Mouse (Mus musculus) frontal cortex, postnatal 10 days (tissue): ENCODE measurements at regions not wholly inside any gene's neighbourhood (a gene's known extent, or its start where the extent isn't known, plus 50 kb on each side); places are given as distances from the start of the nearest gene placed in this dataset.

Source experiments
- DNase-seq, 2 experiments: peaks; one replicate each; pipeline ENCODE4 v3.0.0; 2022; ENCODE audit warnings: low spot score in 2 of 2, mixed read lengths in 1 of 2

GRCm38 (mm10) chr16:51457166-51457565 is 573.9 kb upstream of the Cblb start:
- no peak for DNase-seq

DNA sequence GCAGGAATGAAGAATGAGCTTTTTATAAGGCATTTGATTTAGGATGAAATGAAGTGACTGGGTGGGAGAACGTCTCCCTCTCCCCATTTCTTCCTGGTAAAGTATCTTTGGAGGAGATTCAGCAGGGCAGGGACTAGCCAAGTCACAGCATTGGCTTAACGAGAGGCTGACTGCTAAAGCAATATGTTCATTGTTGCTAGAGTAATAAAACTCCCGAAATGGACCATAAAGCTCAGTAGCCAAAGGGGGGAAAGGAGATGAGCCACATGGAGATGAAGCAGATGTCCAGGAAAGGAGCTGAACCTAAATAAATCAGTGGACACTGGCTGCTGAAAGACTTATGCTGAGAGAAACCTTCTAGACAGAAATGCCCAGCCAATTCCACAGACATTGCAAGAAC is 555.3 kb upstream of the Cblb start:
- DNase-seq: no peak

DNA sequence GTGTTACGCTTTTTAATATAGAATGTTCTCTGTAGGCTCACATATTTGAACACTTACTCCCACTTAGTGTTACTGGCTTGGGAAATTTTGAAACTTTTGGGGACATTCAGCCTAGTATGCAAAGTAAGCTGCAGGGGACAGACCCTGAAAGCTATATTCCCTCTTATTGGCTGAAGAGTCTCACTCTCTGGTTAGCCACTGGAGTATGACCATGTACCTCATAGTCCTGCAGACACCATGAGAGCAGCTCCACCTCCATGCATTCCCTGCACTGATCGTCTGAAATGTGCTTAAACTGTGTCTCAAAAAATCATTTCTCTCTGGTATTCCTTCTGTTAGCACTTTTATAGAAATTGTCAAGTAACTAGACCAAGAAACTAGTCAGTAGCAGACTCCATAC is 534.9 kb upstream of the Cblb start:
- DNase-seq: no peak

DNA sequence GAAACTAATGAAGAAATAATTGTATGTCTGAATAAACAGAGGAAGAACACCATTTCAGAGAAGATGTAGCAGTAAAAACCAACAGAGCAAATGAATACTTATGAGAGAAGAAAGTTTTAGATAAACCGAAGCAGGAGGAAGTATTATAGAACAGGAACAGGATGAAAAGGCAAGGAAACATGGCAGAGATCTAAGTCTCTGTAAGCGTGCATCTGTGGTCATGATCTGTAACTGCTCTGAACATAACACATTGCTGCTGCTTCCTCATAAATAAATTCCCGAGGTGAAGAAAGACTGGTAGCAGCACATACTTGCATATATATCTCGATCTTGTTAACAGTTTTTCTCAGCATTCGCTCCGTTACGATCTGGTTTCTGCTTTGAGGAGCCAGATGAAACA is 533.2 kb upstream of the Cblb start:
- DNase-seq: no peak

GRCm38 (mm10) chr16:51517079-51517478 is 513.9 kb upstream of the Cblb start:
- no peak for DNase-seq

DNA sequence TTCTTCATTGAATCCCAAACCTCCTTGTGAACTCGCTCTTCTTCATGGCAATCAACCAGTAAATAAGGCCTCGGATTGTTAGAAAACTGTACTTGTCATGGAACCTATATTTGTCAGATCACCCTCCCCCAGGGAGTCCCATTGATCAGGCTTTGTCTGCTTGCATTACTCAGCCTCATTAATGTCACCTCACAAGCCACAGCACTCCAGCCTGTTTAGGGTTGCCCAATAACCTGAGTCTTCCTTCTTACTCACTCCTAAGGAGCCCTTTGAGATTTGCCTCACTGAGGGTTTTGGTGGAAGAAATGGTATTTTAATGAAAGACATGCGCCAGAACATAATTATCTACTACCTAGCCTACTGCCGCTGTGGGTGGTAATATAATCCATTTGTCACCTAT is 510.3 kb upstream of the Cblb start:
- DNase-seq: no peak

GRCm38 (mm10) chr16:51521317-51522092 is 509.5 kb upstream of the Cblb start:
- DNase-seq: no peak

GRCm38 (mm10) chr16:51524023-51524422 is 507.0 kb upstream of the Cblb start:
- DNase-seq: no peak

- no peak for DNase-seq
Observed at GRCm38 (mm10) chr16:51532496-51532895, 498.5 kb upstream of the Cblb start.

DNA sequence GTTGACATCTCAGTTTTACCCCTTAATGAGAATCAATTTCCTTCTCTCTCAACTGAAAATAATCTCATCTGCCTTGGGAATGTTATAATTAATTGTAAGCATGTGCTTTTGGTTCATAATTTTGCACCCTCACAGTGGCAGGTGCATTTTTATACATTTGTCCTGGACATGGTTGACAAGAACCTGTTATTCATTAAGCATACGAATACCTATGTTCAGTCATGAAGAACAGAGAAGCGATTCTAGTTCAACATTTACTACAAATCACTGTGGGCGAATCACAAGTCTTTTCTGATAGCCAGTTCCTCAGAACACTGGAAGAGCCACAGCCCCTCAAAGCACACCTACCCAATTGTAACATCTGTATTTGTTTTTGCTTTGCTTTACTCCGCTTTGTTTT is 487.3 kb upstream of the Cblb start:
- no peak for DNase-seq

DNA sequence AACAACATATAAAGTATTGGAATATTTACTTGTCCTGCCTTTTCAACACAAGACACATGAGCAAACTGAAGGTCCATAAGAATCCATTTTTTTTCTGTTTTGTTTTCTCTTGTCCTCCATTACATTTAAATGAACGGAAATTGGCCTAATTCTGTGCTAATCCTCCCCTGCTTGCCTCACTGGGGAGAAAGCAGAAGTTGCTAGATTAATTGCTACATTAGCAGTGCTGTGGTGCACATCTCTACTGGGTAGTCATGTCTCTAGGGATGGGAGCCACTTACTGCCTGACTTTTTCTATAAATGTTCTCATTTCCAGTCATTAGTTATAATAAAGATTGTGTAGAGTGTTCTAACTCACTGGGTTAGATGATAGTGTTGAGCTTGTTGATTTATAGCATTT is 484.0 kb upstream of the Cblb start:
- DNase-seq: no peak

DNA sequence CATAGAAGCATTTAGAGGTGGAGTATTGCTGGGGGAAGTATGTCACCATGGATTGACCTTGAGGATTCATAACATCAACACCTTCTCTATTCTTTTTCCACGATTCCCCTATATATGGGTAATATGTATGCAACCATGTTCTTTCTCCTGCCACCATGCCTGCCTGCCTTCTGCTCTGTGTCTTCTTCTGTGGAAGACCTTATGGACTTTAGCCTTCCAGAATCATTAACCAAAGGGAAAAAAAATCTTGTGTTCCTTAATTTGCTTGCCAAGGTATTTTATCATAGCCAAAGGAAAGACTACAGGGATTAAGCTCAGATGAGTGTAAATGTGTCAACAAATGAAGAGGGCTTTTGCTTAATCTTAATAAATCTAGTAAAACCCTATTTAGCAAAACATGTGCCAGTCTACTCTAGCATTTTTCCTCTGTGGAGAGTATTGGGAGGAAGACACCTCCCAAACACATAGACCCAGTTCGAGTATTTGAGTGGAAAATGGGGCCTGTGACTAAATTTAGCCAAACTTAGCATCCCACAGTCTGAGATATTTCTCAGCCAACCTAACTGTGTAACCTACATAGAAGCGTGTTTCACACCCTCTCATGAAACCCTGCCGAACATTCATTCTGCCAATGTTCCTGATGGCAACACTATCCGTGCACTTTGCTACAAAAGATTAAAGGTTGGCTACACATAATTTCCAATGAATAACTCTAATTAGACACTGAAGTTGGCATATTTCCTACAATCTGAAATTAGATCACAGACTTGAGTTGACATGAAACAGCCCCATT is 468.0 kb upstream of the Cblb start:
- no peak for DNase-seq

DNA sequence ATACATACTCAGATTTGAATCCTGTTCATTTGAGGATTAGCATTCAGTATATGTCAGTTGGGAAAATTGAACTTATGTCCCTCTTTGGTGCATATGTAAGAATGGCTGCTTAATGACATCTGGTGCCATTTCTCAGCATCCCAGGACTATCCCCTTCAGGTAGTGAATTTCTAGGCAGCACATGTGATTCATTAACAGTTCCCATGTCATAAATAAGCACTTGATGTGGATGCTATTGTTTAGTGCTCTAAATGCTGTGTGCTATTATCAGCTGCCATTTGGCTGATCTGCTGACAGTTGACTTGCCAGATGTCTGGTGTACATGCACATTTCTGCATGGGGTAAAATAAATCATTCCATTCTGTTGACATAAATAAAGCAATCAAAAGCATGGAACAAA is 467.0 kb upstream of the Cblb start:
- no peak for DNase-seq

GRCm38 (mm10) chr16:51577915-51578593 is 453.0 kb upstream of the Cblb start:
- DNase-seq: no peak

- no peak for DNase-seq
Observed at GRCm38 (mm10) chr16:51580525-51580924, 450.5 kb upstream of the Cblb start.

- DNase-seq: no peak
Observed at GRCm38 (mm10) chr16:51589924-51590397, 441.1 kb upstream of the Cblb start.

DNA sequence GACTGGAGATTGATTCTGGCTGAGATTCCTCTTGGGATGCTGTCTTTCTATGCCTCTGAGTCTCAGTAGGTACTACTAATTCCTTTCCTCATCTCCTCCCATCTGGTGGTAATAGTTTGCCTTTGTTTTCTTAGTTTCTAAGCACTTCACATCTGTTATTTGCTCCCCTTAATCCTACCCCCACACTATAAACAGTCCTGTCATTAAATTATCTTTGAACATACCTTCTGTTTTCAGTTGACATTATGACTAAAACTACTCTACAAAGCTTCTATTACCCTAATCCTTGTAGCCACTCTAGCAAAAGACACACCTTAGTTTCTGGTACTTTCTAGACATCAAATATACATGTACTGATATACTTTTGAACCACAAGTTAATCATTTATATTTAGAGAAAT is 413.4 kb upstream of the Cblb start:
- DNase-seq: no peak

DNA sequence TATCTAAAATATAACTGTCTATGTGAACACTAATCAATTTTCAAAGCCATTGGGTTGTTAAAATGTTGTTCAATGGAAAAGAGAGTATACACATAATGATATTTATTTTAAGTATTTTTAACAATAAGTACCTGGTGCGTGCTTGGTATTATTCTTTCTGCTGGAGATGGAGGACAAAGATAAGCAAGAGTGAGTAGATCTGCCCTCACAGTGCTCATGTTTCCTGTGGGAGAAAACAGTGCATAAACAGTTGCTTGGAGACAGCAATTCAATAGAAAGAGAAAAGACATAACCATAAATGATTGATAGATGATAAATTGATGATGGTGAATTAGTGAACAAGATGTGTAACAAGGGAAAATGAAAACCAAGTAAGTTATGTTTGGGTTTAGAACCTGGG is 384.4 kb upstream of the Cblb start:
- no peak for DNase-seq

DNA sequence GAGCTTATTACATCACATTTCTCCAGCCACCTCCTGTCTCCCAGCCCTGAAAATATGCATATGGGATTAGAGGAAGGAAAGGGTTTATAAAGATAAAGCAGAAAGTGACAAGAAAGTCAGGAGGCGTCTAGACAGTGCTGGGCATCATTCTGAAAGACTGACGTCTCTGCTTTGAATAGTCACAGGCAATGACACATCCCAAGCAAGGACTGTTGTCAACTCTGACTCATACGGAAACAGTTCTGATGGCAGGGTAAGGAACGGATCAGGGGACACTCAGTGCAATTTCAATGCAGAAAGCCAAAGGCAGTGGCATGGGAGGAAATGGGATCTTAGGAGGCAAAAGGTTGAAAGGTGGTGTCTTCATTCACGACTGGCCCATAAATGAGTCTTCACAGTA is 380.9 kb upstream of the Cblb start:
- DNase-seq: no peak

DNA sequence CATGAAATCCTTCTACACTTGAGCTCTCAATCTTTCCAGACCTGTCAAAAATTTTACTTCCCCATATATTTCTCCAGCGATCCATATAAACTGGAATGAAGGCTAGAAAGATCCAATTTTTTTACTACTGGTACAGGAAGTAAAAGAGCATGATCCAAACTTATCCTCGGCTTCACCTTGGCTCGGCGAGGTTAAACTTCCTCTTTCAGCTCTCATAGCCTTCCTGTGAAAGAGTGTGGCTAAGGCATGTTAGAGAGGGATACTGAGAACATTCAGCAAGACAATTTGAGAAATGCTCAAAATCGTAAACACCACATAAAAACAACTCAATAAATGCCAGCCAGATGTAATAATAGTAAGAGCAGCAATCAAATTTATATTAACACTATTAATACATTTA is 380.3 kb upstream of the Cblb start:
- DNase-seq: no peak

GRCm38 (mm10) chr16:51661693-51662092 is 369.3 kb upstream of the Cblb start:
- no peak for DNase-seq

GRCm38 (mm10) chr16:51664325-51664724 is 366.7 kb upstream of the Cblb start:
- DNase-seq: no peak

DNA sequence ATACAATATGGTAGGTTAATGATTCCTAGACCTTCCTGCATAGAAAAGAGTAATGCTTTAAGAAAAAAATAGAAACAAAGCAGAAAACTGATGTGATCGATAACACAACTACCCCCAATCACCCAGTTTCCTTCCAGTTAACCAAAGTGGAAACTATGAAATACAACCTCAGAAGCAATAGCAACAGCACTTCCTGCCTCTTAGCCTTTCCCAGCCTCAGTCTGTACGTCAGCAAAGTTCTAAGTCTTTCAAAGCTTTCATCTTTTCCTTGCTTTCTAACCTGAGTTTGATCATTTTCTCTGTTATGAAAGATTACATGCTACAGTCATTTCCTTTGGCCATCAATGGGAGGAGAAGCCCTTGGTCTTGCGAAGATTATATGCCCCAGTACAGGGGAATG is 355.9 kb upstream of the Cblb start:
- DNase-seq: no peak
